Mouse (Mus musculus) CD4-positive, CD25-positive, alpha-beta regulatory T cell, adult 4 months (primary cell): ENCODE data around the gene Ascc2. TPM values are rescaled to one million over a fixed set of nuclear protein-coding genes. Genes with fewer than 3 reads are reported as not detected.

Experiments
- ATAC-seq: one replicate; pipeline ENCODE4 v1.8.0; 2017
- polyA plus RNA-seq, 2 experiments: library from polyadenylated mRNA; unstranded; fragments of 100-300 nt; shearing (Covaris generic); gene quantifications; one replicate each; pipeline ENCODE4 v1.2.1; 2017

Gene Ascc2
- polyA plus RNA-seq, 2 experiments from 2014 or later, result 30.6 to 51.0 TPM

DNA sequence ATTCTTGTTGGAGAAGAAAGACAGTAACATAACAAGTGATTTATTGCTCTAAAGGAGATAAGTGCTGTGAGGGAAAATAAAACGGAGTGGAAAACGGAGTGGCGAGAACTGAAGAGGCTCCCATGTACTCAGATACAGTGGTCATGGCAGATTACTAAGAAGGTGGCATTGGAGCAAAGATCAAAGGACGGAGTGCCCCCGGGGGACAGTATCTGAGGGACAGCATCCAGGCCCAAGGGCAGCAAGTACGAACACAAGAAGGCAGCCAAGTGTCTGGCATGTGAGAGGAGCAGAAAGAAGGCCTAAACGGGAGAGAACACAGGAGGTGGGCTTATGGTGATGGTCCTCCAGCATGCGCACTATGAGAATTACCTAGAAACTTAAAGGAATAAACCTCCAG lies 84.2 kb downstream of the Ascc2 start:
- ATAC-seq, result no peak

DNA sequence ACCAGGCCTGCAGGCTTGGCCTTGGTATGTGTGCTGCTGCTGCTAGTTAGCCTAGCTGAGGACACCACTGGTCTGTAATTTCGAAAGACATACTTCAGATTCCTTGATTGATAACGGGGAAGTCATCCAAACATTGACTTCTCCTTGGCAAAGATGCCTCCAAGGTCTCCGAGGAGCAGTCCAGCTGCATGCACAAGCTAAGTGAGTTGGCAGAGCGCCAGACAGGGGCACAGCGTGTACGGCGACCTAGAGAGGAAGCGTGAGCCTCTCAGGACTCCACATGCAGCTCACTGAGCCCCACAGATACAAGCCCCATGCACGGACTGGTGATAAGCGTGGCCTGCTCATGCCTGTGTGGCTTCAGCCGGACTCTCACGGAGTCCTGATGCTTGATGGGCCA lies 92.1 kb downstream of the Ascc2 start:
- no peak for ATAC-seq

DNA sequence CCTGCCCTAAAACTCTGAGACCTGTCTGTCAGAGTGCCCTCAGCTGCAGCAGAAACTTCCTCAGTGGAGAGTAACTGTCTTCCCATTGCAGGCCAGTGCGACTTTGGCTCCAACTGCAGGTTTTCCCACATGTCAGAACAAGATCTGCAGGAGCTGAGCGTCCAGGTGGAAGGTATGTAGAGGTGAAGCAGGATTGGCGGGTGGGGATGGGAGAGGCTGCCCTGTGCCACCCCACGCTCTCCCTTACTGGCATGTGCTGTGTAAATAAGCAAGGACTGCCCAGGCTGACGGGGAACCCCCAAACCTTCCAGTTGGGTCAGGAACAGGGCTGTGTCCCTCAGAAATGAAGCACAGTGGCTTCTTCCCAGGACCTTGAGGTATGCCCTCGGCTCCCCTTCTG lies 92.5 kb downstream of the Ascc2 start:
- no peak for ATAC-seq

DNA sequence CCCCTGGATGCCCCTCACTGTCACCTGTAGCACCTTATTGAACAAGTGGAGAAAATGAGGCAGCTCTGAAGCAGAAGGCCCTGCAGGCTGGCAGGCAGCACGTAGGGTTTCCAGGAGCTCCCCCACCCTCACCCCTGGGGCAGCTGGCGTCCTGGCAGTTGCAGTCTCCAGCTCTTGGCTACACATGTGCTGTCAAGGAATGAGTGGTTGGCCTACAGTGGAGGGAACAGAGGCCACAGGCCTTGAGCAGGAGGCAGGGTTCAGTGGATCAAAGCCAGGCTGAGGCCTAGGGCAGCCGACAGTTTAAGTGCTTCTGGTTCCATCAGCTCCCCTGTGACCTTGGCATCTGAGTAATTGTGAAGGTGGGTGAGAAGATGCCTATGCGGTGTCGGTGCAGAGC lies 93.4 kb downstream of the Ascc2 start:
- no peak for ATAC-seq

DNA sequence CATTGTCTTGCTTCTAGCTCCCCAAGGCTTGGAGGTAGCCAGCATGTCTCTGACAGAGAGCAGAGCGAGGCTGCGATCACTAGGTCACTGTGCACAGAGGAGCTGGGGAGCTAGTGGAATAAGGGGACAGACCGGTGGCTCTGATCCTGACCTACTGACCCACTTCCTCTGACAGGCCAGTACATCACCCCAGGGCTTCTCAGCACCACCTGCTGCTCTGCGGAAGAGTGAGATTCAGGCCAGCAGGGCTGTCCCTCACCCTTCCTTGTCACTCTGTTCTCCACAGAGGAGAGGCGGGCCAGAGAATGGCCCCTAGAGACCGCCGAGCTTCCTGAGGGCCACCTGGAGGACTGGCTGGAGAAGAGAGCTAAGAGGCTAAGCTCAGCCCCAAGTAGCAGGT lies 94.2 kb downstream of the Ascc2 start:
- ATAC-seq, result no peak

DNA sequence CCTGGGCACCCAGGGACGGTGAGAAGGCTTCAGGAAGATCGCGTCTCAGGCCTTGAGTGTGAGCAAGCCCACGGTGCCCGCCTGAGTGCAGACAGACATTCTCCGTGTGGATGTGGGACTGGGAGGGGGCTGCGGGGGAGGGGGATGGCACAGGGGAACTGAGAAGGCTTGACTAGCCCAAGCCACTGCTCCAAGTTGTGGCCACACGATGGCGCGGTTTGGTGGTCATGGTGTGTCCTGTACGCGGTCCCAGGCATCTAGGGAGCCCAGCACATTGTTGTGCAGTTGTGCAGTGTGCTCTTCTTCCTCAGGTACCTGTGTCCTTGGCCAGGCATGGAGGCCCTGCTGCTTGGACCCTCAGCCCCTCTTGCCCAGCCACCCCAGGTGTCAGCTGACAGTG lies 96.6 kb downstream of the Ascc2 start:
- ATAC-seq, result no peak

Other genes with a start within 250 kb of the Ascc2 start
- under 1 TPM; 0.42 to 0.98 TPM for gene Hormad2, start 196.6 kb upstream of the Ascc2 start, polyA plus RNA-seq
- 10 to 100 TPM; 34.7 to 42.2 TPM for gene Mtmr3, start 42.9 kb upstream of the Ascc2 start, polyA plus RNA-seq
- not detected for gene Gm11032, start 17.7 kb upstream of the Ascc2 start, polyA plus RNA-seq
- gene Uqcr10, start 66.6 kb downstream of the Ascc2 start, polyA plus RNA-seq, result 100 to 1,000 TPM; 400 to 440 TPM
- 100 to 1,000 TPM; 133 to 152 TPM for gene Zmat5, start 66.9 kb downstream of the Ascc2 start, polyA plus RNA-seq
- under 1 TPM in 1 of 2 experiments, not detected in 1; 0.24 TPM for gene Cabp7, start 109.0 kb downstream of the Ascc2 start, polyA plus RNA-seq
- 10 to 100 TPM; 19.2 to 24.2 TPM for gene Nf2, start 211.8 kb downstream of the Ascc2 start, polyA plus RNA-seq
- 10 to 100 TPM; 50.0 to 62.7 TPM for gene Nipsnap1, start 236.2 kb downstream of the Ascc2 start, polyA plus RNA-seq